Mouse (Mus musculus) cortical plate, adult 2 months (tissue): ENCODE results near the gene Zfp648.

Experiments
- CTCF ChIP-seq: fragments of 200-500 bp; IDR thresholded peaks from 2 replicates; pipeline ENCODE4 v1.5.1; 2011; ENCODE audit warnings: mild to moderate bottlenecking, control low read depth, low read length; ENCODE audit not compliant: insufficient read depth; ENCODE audit errors: extremely low read depth
- POLR2A ChIP-seq: fragments of 200-500 bp; IDR thresholded peaks from 2 replicates; pipeline ENCODE4 v1.6.1; 2011; ENCODE audit warnings: mild to moderate bottlenecking, low read length, control low read depth; ENCODE audit not compliant: insufficient read depth; ENCODE audit errors: extremely low read depth

GRCm38 (mm10) chr1:154252739-154253138, 51.8 kb downstream of the Zfp648 start:
- TF ChIP-seq POLR2A (no peak), CTCF (no peak)
